Mouse (Mus musculus): Measurements from ENCODE around the gene Olfr679.
"Not testable (repeated sequence)": the region's sequence is repeated elsewhere in the genome, so short reads cannot be mapped to it uniquely, and the experiment has no call there.

Olfr679 gene

GRCm38 (mm10) chr7:105080905-105081304 lies at the start of gene Olfr679:
Gene Olfr679 (plus strand): TSS chr7:105081205.
- DNase-seq = no peak

GRCm38 (mm10) chr7:105032398-105032797 lies 48.6 kb upstream of the Olfr679 start, which contains the start of gene Olfr676:
Gene Olfr676 (plus strand): TSS chr7:105032698.
- no peak for DNase-seq

- not testable (repeated sequence) for DNase-seq
Measured at GRCm38 (mm10) chr7:105033836-105034235, 47.2 kb upstream of the Olfr679 start.

- no peak for DNase-seq
Measured at GRCm38 (mm10) chr7:105058951-105059350, 22.1 kb upstream of the Olfr679 start.

- DNase-seq = no peak
Measured at GRCm38 (mm10) chr7:105064175-105064574, 16.8 kb upstream of the Olfr679 start, which contains the start of gene Olfr678. Gene Olfr678 (plus strand): TSS chr7:105064475.

GRCm38 (mm10) chr7:105092717-105093116 lies 11.7 kb downstream of the Olfr679 start, which contains the start of gene Olfr680-ps1:
Gene Olfr680-ps1 (minus strand): TSS chr7:105092817.
- not testable (repeated sequence) for DNase-seq

GRCm38 (mm10) chr7:105116536-105116935 lies 35.5 kb downstream of the Olfr679 start, which contains the start of gene Olfr681:
Gene Olfr681 (plus strand): TSS chr7:105116836.
- no peak for DNase-seq

All from lung, adult 18-20 months (tissue).